Mouse (Mus musculus): ENCODE data around the gene Emx1. TPM values are rescaled to one million over a fixed set of nuclear protein-coding genes. Genes with fewer than 3 reads are reported as not detected.

Gene Emx1
- polyA plus RNA-seq, 1 experiment from 2014 or later = 0.88 TPM

Other genes with a start within 250 kb of the Emx1 start
- 33.4 and 36.0 TPM in 2 replicates for gene Exoc6b, start 117.9 kb upstream of the Emx1 start, polyA plus RNA-seq (2014; fragmentation: Nextera tagmentation; extraction: Ambion mirVana)
- 54.5 and 62.2 TPM in 2 replicates for gene Spr, start 49.7 kb upstream of the Emx1 start, polyA plus RNA-seq (2014; fragmentation: Nextera tagmentation; extraction: Ambion mirVana)
- 4.7 and 5.6 TPM in 2 replicates for gene Sfxn5, start 146.0 kb downstream of the Emx1 start, polyA plus RNA-seq (2014; fragmentation: Nextera tagmentation; extraction: Ambion mirVana)
- 3.1 TPM in 2 replicates for gene Rab11fip5, start 187.2 kb downstream of the Emx1 start, polyA plus RNA-seq (2014; fragmentation: Nextera tagmentation; extraction: Ambion mirVana)
- not detected in 2 replicates for gene Noto, start 236.4 kb downstream of the Emx1 start, polyA plus RNA-seq (2014; fragmentation: Nextera tagmentation; extraction: Ambion mirVana)
- 56.3 and 56.4 TPM in 2 replicates for gene Smyd5, start 244.6 kb downstream of the Emx1 start, polyA plus RNA-seq (2014; fragmentation: Nextera tagmentation; extraction: Ambion mirVana)

All from embryonic facial prominence, embryonic 11.5 days (tissue).